Mouse (Mus musculus) lung, adult 10 weeks (tissue): ENCODE measurements around the gene Gtpbp3. TPM values are rescaled to one million over a fixed set of nuclear protein-coding genes. Genes with fewer than 3 reads are reported as not detected.

Experiments
- polyA plus RNA-seq: library from polyadenylated mRNA; stranded (reverse); fragments of 350-450 nt; fragmentation: Illumina TruSeq; extraction: RNeasy Lipid Tissue Mini Kit (QIAGEN cat#74804); gene quantifications from one replicate; pipeline ENCODE4 v1.2.3, GENCODE M21; 2014; ENCODE audit warnings: low read depth, low replicate concordance; ENCODE audit not compliant: insufficient read depth

Gtpbp3 gene
- polyA plus RNA-seq: 10.1 TPM

DNA sequence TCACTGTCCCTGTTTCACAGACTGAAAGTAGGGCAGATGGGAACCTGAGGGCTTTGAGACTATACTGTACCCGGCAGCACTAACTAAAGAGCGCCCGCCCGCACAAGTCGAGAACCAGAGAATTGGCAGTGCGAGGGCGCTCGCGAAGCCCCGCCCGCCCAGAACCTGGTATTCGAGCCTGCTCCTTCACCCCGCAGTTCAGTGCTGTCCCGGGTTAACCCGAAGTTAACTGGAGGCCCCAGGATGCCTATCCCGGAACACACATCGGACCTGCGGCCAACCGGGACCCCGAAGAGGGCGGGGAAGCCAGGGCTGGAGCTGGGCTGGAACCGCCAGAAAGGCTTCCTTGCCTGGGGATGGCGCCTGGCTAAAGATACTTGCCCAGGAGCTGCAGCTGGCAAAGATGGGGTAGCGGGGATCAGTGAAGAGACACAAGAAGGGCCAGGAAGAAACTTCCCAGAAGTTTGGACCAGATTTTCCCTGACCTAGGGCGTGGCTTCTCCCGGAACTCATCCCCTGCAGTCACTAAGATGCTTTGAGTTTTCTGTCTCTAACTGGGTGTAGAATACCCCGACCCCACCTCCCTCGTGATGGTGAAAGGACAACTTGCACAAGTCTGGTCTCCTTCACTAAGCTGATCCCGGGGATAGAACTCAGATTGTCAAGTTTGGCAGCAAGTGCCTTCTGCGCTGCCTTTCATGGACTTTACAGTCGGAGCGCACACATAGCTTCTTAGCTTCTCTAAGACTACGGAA, at the start of gene Gtpbp3:
TSS of gene Gtpbp3 (plus strand) at position 413 of the 755 bp plus-strand sequence.

DNA sequence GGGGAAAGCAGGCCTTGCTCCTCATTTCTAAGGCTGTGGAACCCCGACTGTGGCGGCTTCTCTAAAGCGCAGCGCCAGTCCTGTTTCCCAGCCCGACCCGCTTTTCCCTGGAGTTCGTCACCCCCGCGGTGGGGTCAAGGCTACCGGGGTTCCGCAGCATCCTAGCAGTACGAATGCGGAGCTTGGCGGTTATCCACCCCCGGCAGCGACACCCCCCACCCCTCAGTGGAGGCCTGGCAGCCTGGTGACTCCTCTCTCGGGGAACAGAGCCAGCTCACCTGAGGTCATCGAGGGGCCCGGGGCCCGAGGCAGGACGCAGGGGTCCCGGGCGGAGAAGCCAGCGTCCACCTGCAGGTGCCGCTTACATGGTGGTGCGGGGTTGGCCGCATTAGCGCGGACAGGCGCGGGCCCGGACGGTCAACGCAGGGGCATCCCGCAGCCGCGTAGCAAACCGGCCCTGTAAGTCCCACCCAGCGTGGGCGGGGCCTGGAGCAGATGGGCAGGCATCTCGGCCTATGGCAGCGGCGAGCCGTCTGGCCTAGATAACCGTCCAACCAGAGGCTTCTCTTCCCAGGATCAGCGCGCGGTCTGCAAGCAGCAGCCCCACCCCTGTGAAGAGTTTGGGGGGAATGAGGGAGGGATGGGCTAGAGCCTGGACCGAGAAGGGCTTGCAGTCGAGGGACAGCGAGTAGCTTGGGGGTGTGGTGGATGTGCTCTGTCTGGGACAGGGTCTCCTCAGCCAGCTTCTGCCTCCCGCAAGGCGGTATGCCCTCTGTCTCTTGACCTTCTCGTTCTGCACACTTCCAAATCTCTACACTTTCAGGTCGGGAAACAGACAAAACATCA, 24.5 kb upstream of the Gtpbp3 start, which contains the start of gene Abhd8:
TSS of gene Abhd8 (minus strand) at position 468 of the 846 bp plus-strand sequence.

DNA sequence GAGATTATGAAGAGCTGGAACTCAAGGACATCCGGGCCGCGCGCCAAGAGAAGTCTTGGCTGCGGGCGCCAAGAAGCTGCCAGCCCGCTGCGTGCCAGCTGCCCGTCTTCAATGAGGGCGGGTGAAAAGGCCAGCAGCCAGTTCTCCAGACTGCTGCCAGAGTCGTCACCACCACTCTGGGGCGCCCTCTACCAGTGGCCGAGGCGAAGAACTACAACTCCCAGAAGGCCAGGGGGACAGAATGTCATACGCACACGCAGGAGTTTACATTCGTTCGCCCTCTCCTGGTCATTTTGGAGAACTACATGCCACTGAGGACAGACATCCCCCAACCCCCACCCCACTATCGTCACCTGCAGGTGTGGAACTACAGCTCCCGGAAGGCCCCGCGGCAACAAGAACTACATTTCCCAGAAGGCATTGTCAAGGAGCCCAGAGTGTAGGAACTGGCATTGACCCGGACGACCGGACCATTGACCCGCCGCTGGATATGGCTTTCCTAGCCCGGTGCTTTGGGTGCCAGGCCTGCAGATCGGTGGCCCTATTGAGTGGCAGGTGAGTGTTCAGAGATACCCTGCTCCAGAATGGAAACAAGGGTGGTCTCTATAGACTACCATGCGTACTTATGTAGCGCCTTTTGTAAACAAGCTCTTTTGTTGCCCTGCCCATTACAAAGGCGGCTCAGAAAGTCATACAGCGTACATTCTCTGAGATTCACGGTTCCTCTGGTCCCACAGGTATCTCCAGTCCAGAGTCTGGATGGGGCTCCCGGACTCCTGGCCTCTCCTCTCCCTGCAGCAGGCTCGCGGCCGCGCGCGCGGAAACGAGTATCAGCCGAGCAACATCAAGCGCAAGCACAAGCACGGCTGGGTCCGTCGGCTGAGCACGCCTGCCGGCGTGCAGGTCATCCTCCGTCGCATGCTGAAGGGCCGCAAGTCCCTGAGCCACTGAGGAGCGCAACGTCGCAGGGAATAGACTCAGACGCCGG, 23.1 kb upstream of the Gtpbp3 start, which contains the start of gene Mrpl34:
TSS of gene Mrpl34 (plus strand) at position 447 of the 988 bp plus-strand sequence.

DNA sequence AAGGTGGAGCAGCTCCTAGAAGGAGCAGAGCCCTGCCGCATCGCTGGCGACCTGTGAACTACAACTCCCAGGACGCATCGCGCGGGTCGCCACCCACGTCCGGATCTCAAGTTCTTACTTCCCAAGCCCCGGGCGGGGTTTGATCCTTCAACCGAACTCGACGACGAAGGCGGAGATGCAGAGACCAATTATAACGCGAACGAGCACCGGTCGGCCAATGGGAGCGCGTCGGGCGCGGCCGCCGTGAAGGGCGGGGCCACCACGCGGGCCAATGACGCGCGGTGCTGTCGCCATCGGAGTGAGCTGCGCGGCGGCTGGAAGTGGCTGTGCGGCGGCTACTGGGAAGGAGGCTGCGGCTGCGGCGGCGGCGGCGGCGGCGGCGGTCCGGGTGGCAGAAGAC, 19.0 kb upstream of the Gtpbp3 start, which contains the start of gene Dda1:
TSS of gene Dda1 (plus strand) at position 284 of the 400 bp plus-strand sequence.

DNA sequence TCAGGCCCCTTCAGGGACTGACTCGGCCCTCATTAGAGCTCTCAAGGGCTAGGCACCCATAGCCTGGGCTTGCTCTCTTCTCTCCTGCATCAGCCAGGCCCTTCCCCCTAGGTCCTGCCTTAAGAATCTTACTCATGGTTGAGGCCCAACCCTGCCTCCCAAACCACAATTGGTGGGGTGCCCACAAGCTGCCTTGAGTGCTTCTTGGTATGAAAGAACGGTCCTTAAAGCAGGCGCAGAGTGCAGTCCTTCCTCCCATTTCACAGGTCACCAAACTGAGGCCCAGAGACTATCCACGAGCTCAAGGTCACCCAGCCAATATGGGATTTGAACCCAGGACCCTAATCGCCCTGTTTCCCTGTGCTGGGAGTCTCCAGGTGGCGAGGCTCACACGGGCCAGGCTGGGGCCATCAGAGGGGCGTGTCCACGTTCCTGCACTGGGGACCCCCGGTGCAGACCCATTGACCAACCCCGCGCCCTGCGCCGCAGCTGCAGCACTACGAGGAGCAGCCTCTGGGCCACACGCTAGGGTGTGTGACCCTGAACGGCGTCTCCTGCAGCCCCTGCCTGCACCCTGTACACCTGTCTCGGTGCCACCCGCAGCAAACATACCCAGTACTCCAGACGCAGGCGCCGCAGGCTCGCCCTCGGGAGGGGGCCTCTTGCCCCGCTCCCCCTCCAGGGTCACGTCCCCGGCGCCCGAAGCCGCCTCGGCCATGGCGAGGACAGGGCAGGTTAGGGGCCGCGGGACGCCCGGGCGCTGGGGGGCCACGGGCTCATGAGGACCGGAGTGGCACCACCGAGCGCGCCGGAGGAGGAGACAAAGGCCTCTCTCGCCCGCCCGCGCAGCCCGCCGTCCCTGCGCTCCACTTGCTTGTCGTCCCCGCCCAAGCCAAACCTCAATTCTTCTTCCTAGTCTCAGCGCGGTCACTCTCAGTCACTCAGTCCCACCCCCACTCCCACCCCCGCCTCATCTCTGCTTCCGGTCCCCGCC, 2.5 kb upstream of the Gtpbp3 start, which contains the start of gene Ano8:
TSS of gene Ano8 (minus strand) at position 822 of the 994 bp plus-strand sequence.

DNA sequence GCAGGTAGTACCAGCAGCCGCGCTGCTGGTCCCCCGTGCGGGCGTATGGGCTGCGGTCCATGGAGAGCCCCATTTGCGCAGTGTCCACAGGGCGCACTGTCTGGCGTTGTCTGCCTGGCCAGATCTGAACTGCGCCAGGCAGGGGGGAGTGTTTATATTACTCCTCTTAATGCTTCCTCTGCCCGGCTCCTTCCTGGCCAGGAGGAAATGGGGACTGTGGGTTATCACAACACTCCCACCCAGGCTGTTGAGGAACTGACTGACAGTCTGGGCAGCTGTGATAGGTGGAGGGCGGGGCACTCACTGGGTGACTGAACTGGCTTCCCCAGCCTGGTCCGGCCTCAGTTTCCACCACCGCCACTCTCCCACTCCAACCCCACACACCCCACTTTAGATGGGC, 23.7 kb downstream of the Gtpbp3 start, which contains the start of gene Plvap:
TSS of gene Plvap (minus strand) at position 109 of the 400 bp plus-strand sequence.

DNA sequence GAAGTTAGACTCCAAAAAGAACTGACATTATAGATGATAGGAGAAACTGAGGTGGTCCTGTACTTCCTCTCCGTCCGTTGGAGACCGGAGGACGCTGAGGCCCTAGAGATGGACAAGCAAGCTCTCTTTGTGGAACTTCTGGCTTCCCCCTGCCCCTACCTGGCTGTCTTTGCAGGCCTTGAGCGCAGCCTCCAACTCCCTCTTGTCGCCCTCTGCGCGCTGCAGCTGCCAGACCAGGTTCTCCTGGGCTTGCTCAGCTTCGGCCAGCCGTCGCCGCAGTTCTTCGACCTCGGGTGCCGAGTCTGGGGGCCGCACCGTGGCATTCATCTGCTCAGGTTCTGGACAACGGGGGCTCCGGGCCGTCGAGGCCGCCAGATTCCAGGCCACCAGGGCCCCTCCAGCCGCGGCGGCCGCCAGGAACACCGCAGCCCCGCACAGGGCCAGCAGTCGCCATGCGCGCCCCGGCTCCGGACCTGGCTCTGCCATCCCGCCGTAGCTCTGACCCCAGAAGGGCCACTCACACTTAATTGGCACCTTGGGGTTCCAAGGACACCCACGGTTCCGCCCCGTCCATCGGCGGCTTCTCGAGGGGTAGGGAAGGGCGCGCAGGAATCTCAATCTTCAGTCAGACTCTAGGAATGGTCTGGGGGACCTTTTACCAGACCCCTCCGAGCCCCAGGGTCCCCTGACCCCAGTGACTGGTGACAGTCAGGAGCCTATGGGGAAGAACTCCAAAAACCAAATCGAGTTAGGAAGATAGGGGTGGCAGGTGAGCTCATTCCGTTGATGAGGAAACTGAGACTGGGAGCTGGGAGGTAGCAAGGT, 37.5 kb downstream of the Gtpbp3 start, which contains the start of gene Ccdc194:
TSS of gene Ccdc194 (minus strand) at position 486 of the 825 bp plus-strand sequence.

DNA sequence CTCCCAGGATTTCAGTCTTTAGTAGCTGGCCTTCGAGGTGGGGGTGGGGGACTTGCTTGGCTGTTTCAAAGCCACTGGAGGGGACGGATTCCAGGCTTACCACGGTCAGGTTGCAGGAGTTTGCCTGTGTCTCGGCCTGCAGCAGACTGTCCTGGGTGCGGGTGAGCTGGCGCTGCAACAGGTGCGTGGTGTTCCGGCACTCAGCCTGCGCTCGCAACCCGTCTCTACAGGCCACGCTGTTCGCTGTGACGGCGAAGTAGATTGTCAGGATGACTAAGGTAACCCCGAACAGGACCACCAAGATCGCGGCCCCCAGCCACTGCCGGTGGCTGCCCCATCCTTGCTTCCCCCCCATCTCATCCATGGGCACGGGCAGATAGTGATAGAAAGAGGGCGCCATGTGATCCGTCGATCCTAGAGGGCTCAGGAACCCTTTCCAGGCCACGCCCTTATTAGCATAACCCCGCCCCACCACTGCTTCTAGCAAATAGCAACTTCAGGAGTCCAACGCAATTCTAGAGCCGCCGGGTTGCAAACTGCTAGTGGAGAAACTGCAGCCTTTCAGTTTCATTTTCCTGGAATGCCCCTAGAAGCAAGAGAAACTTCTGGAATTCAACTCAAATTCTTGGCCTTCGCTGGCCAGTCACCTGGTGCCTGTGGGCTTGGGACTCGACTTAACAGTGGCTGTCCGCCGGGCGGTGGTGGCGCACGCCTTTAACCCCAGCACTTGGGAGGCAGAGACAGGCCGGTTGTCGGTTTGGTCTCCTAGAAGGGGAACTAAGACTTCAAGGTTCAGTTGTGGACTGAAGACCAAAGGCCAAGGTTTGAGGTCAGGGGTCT, 49.3 kb downstream of the Gtpbp3 start, which contains the start of gene Bst2:
TSS of gene Bst2 (minus strand) at position 429 of the 840 bp plus-strand sequence.

DNA sequence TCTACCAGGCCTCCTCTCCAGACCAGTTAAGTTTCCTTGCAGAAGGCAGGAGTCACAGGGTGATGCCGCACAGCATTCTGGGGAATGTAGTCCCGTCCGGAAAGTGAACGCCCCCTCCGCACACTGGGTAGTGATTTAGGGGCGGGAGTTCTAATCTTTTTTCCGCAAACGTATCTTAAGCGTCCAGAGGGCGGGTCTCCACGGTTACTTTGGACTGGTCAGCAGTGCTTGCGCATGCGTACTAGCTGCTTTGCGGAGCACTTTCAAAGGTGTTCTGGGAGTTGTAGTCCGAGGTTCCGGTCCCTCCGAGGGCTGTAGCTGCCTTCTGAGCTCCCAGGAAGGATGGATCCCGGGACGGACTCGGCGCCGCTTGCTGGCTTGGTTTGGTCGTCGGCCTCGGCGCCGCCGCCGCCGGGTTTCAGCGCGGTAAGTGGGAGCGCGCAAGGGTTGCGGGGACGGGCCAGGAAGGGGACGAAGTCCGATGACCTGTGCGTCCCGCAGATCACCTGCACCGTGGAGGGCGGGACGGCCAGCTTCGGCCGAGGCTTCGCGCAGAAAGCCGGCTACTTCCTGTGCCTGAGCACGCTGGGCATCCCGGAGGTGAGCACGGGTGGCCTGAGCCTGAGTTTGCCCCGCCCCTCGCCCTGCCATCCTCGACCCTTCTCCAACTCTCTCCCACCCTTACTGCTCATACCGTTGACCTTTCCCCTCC, 54.9 kb downstream of the Gtpbp3 start, which contains the start of gene Mvb12a:
TSS of gene Mvb12a (plus strand) at position 291 of the 712 bp plus-strand sequence.

Other genes starting within 250 kb of the Gtpbp3 start
- 19.5 TPM for gene Myo9b, start 215.4 kb upstream of the Gtpbp3 start, polyA plus RNA-seq
- gene Haus8, start 215.2 kb upstream of the Gtpbp3 start, polyA plus RNA-seq: 14.8 TPM
- 199 TPM for gene Use1, start 121.3 kb upstream of the Gtpbp3 start, polyA plus RNA-seq
- gene Ocel1, start 116.8 kb upstream of the Gtpbp3 start, polyA plus RNA-seq: 8.3 TPM
- gene Nr2f6, start 106.1 kb upstream of the Gtpbp3 start, polyA plus RNA-seq: 33.0 TPM
- 49.5 TPM for gene Ushbp1, start 92.3 kb upstream of the Gtpbp3 start, polyA plus RNA-seq
- gene Babam1, start 91.2 kb upstream of the Gtpbp3 start, polyA plus RNA-seq: 65.2 TPM
- gene Ankle1, start 82.1 kb upstream of the Gtpbp3 start, polyA plus RNA-seq: not detected
- gene Abhd8, start 24.4 kb upstream of the Gtpbp3 start, polyA plus RNA-seq: 16.1 TPM
- 65.5 TPM for gene Mrpl34, start 23.1 kb upstream of the Gtpbp3 start, polyA plus RNA-seq
- 33.9 TPM for gene Dda1, start 18.9 kb upstream of the Gtpbp3 start, polyA plus RNA-seq
- gene Ano8, start 2.1 kb upstream of the Gtpbp3 start, polyA plus RNA-seq: 4.6 TPM
- 350 TPM for gene Plvap, start 23.6 kb downstream of the Gtpbp3 start, polyA plus RNA-seq
- not detected for gene Ccdc194, start 37.6 kb downstream of the Gtpbp3 start, polyA plus RNA-seq
- 272 TPM for gene Bst2, start 49.4 kb downstream of the Gtpbp3 start, polyA plus RNA-seq
- 65.4 TPM for gene Mvb12a, start 54.8 kb downstream of the Gtpbp3 start, polyA plus RNA-seq
- 12.2 TPM for gene Tmem221, start 70.8 kb downstream of the Gtpbp3 start, polyA plus RNA-seq
- not detected for gene Nxnl1, start 78.5 kb downstream of the Gtpbp3 start, polyA plus RNA-seq
- 21.0 TPM for gene Slc27a1, start 80.8 kb downstream of the Gtpbp3 start, polyA plus RNA-seq
- 79.5 TPM for gene Pgls, start 104.1 kb downstream of the Gtpbp3 start, polyA plus RNA-seq
- 3.3 TPM for gene Fam129c, start 109.5 kb downstream of the Gtpbp3 start, polyA plus RNA-seq
- gene Colgalt1, start 122.9 kb downstream of the Gtpbp3 start, polyA plus RNA-seq: 51.7 TPM
- gene Unc13a, start 183.7 kb downstream of the Gtpbp3 start, polyA plus RNA-seq: 0.04 TPM
- 8.6 TPM for gene Jak3, start 188.2 kb downstream of the Gtpbp3 start, polyA plus RNA-seq
- gene Insl3, start 201.1 kb downstream of the Gtpbp3 start, polyA plus RNA-seq: 5.2 TPM
- gene B3gnt3, start 213.7 kb downstream of the Gtpbp3 start, polyA plus RNA-seq: 7.3 TPM
- 3.7 TPM for gene Fcho1, start 237.6 kb downstream of the Gtpbp3 start, polyA plus RNA-seq